Mouse (Mus musculus): ENCODE measurements at regions not wholly inside any gene's neighbourhood (a gene's known extent, or its start where the extent isn't known, plus 50 kb on each side); places are given as distances from the start of the nearest gene placed in this dataset.

DNA sequence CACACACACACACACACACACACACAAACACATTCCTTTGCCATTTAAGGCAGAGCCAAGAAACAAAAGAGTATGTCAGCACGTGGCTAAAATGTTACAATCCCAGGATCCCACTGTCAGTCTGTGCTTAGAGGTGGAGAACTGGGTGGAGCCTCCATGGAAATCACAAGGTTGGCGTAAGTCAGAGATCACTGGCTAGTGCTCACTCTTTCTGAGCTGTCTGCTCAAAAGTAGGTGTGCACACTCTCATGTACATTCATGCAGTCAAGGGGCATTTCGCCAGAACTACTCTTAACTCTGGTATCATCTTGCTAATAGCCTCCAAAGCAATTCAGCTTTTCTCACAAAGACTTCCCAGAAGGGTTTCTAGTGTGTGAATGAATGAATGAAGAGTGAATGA is 318.2 kb downstream of the Gm45692 start:
- no peak for TF ChIP-seq EP300 (IDR thresholded peaks at IDR 0.05; ENCODE audit: low read depth)
- no peak for TF ChIP-seq CTCF (IDR thresholded peaks at IDR 0.05; ENCODE audit: low read depth)
